Mouse (Mus musculus): Measurements from ENCODE around the gene Rnf217.

Rnf217 gene

DNA sequence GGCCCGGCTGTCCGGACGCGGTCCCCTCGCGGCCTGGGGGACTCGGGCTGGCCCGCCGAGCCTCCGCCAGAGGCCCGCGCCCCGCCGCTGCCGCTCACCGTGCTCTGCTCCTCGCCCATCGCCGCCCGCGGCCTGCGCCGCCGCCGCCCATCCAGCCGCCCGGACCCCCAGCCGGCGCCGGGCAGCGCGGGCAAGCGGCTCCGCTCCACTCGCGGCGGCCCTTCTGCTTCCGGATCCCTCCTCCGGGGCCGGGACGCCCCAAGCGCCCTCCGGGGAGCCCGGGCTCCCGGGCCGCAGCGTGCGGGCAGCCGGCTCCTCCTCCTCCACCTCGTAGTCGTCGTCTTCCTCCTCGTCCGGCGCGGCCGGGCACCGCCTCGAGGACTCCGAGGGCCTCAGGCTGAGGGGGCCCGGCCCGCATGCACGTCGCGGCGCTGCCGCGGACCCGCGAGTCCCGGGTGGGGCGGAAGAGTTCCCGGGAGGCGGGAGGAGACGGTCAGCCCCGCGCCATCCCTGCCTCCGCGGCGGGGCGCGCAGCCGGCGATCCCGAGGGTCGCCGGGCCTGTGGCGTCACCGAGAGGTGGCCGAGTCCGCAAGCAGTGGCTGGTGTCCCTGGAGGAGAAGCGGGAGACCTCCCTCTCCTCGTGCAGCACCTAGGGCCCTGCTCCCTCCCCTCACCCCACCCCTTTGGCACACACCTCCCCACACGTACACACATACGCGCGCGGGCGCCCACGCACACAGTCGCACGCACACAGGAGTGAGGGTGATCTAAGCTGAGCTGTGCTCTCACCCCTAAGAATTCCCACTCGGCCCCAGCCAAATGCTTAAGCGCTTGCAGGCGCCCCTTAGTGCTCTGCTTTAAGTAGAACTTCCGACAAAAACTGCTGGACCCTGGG lies at the start of gene Rnf217:
Gene Rnf217 (minus strand): TSS at position 119 of the 896 bp plus-strand sequence.
- peak; percentile 77 for DNase-seq

GRCm38 (mm10) chr10:31647270-31647669 lies 38.3 kb upstream of the Rnf217 start:
- DNase-seq = no peak

GRCm38 (mm10) chr10:31646083-31646482 lies 37.1 kb upstream of the Rnf217 start:
- no peak for DNase-seq

DNA sequence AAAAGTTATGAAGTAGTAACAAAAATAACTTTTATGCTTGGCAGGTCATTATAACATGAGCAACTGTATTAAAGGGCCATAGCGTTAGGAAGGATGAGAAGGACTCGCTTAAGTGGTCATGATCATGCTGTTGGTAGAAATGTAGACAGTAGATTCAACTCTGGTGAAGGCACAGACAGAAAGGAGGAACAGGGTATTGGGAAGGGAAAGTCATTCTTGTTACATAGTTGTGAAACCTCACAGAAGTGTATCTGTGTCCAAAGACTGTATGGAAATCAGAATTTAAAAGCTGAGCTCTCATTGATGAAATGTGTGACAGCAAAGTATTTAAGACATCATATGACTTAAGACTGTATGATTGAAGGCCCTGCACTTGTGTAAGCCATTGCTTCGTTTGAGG lies 26.1 kb upstream of the Rnf217 start:
- no peak for DNase-seq

DNA sequence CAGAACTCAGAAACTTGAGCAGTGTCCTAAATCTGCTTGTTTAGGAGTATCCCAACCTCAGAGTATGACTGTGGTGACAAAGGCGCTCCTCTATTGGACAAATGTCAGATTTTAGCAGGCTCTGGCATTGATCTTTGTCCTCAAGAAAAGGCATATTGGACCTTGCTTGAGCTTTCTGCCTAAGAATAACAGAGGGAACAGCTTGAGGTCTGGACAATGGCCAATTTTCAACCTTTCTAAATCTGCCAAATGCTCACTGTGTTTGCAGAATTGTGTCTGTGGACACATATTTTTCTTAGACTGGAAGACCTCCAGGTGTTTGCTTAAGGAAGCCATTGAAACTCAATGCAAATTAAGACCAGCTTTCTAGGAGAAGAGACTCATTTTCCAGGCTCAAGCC lies 23.0 kb upstream of the Rnf217 start:
- peak; percentile 38 for DNase-seq

DNA sequence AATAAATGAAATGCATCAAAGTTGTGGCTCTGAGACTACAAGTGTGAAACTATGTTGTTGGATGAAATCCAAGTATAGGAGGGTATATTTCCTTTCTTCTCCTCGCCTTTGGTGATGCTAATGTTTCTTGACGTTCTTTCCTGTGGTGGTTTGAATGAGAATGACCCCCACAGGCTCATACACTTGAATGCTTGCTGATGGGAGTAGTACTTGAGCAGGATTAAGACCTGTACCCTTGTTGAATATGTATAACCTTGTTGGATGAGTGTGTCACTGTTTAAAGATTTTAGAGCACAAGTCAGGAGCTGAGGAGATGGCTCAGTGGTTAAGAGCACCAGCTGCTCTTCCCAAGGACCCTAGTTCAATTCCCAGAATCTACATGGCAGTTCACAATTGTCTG lies 6.4 kb upstream of the Rnf217 start:
- no peak for DNase-seq

DNA sequence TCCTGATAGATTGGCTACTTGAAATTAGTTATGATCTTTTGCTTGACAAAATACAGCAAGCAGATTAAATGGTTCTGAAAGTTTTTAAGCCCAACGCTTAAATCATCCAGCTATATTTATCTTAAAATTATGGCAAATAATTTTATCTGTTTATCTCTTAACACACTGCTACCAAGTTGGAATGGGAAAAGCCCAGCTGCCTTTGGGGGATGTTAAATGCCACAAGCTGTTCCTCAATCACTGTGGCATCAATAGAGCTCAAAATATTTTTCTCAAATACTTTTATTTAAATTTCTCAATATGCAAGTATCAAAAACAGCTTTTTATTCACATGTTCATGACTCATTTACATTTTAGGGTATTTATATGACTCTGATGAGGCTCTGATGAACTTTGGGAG lies 5.1 kb upstream of the Rnf217 start:
- DNase-seq = no peak

- DNase-seq = peak; percentile 38
Observed at GRCm38 (mm10) chr10:31608441-31609065, 431 bp downstream of the Rnf217 start.

- no peak for DNase-seq
Observed at GRCm38 (mm10) chr10:31606981-31607867, 1.8 kb downstream of the Rnf217 start.

DNA sequence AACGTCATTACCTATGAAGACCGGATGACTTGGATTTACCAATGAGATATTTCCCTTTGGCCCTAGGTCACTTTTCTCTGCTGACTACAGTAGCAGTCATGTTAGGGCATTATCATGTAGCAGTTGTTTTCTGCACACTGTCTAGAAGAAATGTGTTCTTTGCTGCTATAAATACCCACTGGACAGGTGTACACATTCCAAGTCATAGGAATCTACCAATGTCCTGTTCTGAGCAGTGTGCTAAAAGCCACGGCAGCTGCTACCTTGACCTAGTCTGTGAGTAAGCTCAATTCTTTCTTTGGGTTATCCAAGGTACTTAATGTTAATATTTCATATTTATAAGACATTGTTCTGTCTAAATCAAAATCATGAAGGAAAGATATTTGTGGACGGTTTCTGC lies 5.1 kb downstream of the Rnf217 start:
- DNase-seq = no peak

- DNase-seq = no peak
Observed at GRCm38 (mm10) chr10:31600116-31600515, 8.9 kb downstream of the Rnf217 start.

DNA sequence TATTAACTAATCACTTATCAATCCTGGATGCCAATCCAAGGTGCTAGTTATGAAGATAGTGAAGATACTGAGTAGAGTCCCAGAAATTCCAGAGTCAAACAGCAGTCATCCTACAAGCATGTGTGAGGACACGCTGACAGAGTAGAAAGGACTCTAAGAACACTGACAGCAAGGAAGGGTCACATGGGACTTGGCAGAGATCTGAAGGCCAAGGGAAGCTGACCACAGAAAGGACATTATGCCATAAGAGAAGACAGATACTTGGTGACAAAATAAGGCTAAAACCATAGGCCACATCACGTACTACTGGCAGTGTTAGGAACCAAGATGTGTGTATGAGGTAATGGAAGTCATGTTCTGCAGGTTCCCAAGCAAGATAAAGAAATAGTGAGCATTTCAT lies 11.1 kb downstream of the Rnf217 start:
- DNase-seq = no peak

GRCm38 (mm10) chr10:31596804-31597203 lies 12.2 kb downstream of the Rnf217 start:
- DNase-seq = no peak

DNA sequence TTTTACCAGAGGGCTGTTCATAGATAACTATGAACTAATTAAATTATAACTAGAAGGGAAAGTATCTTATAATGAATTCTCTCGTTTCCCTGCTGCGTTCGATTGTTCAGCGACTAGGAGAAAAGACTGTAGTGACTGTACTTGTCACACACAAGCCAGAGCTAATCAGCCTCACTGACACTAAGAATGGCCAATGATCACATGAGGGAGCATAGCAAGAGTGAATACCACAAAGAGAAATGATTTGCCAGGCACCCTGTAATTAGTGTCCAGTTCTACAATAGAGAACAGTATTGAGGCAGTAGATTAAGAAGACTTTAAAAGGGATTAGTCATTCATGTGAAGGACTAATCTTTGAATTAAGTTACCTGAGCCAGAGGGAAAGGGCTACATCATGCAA lies 13.7 kb downstream of the Rnf217 start:
- DNase-seq = no peak

GRCm38 (mm10) chr10:31592741-31593524 lies 16.1 kb downstream of the Rnf217 start:
- DNase-seq = no peak

DNA sequence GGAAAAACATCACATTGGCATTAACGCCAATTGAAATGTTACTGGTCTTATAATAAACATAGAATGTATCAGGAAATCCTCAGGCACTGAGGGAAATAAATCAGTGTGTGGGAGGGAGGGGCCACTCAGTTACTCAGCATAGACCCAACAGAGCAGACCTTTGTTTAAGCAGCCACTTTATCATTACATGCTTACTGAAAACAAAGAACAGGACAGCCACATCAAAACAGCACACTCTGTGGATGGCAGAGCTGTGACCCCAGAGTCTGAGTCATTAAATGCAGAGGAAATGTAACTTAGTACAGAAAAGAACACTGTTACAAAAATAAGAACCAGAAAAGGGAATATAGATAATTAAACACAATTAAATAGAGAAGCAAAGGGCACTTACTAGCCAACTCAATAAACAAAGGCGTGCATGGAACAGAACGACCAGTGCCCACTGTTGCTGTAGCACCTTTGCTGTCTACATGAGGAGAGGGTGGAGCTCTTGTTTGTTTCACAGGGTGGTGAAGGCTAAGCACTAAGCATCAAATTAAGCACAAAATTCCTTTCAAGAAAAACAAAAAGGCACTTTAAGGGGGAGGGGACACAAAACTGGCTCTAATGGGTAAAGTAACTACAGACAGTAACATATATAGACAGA lies 16.8 kb downstream of the Rnf217 start:
- DNase-seq = no peak

DNA sequence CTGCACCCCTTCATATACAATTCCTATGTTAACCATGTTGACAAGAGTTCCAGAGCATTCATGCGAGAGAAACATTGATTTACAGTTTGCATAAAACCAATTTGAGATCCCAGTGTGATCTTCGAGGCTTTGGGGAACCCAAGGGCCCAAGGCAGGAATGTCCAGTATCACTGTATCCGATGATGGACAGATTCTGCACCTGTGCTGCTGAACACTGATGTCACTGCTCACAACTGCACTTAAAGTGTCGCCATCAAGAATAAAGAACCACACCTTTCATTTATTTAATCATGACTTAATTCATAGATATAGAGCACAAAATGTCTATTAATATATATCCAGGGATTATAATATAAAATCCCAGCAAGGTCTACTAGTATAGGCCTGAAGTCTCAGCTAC lies 28.3 kb downstream of the Rnf217 start:
- DNase-seq = no peak

DNA sequence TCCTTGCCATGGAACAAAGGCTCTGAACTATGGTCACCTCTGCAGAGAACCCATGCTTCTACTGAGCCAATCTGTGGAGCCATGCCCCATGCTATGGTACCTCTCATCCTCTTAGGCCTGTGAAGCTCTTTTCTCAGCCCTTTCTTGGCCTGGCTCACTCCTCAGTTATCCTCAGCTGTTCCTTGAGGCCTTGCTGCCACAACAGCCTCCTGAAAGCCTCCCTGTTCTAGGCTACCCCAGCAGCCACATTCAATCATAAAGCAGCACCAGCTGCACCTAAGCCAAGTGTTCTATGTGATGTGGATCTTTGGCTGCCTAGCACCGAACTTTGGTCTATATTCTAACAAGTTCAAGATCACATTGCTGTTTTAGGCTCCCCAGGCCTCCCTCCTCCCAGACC lies 28.9 kb downstream of the Rnf217 start:
- DNase-seq = no peak

- no peak for DNase-seq
Observed at GRCm38 (mm10) chr10:31573267-31573666, 35.7 kb downstream of the Rnf217 start.

DNA sequence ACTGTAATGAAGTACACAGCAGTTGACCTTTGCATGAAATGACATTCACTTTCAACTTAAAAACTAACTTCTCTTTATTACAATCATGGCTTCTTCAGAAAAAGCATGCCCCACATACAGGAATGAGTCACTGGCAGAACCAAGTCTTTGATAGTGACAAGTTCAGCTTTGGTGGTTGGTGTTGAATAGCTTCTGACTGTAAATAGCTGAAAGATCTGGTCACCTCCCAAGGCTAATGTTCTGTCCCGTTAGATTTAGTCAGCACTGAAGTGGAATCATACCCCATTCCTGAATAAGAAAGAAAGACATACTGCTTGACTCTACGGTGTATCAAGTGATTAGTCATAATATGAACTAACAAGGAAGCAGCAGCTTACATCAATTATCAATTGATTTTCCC lies 51.7 kb downstream of the Rnf217 start:
- DNase-seq = no peak

- no peak for DNase-seq
Observed at GRCm38 (mm10) chr10:31555433-31555960, 53.5 kb downstream of the Rnf217 start.

- no peak for DNase-seq
Observed at GRCm38 (mm10) chr10:31553302-31553701, 55.7 kb downstream of the Rnf217 start.
